Mouse (Mus musculus) lung, embryonic 15.5 days (tissue): Measurements from ENCODE around the gene Pcsk7. TPM values are rescaled to one million over a fixed set of nuclear protein-coding genes. Genes with fewer than 3 reads are reported as not detected.

Experiments
- ATAC-seq: fragments of 200-750 bp; cut with Nextera tagmentation; 2 replicates; pipeline ENCODE4 v1.8.0; 2017; ENCODE audit warnings: moderate number of reproducible peaks, borderline replicate concordance; ENCODE audit not compliant: low FRiP score, low TSS enrichment; ENCODE audit errors: extremely low read depth
- H3K27ac ChIP-seq: fragments of 300-500 bp; sonication (generic); 2 replicates; pipeline ENCODE4 v1.5.1; 2015; ENCODE audit warnings: moderate library complexity, mild to moderate bottlenecking, inconsistent platforms
- H3K27me3 ChIP-seq: fragments of 300-500 bp; sonication (generic); 2 replicates; pipeline ENCODE4 v1.6.1; 2015; ENCODE audit warnings: inconsistent platforms
- H3K36me3 ChIP-seq: fragments of 300-500 bp; sonication (generic); 2 replicates; pipeline ENCODE4 v1.6.1; 2015; ENCODE audit warnings: inconsistent platforms
- H3K4me1 ChIP-seq: fragments of 300-500 bp; sonication (generic); 2 replicates; pipeline ENCODE4 v1.6.1; 2015; ENCODE audit warnings: inconsistent platforms
- H3K4me2 ChIP-seq: fragments of 300-500 bp; sonication (generic); 2 replicates; pipeline ENCODE4 v1.6.1; 2015; ENCODE audit warnings: inconsistent platforms, mild to moderate bottlenecking, moderate library complexity
- H3K4me3 ChIP-seq: fragments of 300-500 bp; sonication (generic); 2 replicates; pipeline ENCODE4 v1.5.1; 2015; ENCODE audit warnings: mild to moderate bottlenecking, inconsistent platforms
- H3K9ac ChIP-seq: fragments of 300-500 bp; sonication (generic); 2 replicates; pipeline ENCODE4 v1.6.1; 2015; ENCODE audit warnings: inconsistent platforms
- H3K9me3 ChIP-seq: fragments of 300-500 bp; sonication (generic); 2 replicates; pipeline ENCODE4 v1.6.1; 2016; ENCODE audit warnings: inconsistent platforms
- WGBS: fragments of 180-500 bp; shearing (Covaris S2); methylation state at CpG from one replicate; pipeline ENCODE4 v1.1.7; 2015; 5-methylcytosine and 5-hydroxymethylcytosine counted together
- polyA plus RNA-seq: library from polyadenylated mRNA; unstranded; fragments of >200 nt; fragmentation: Nextera tagmentation; extraction: Ambion mirVana; gene quantifications from 2 replicates; pipeline ENCODE4 v1.2.1, GENCODE M21; 2015

The Pcsk7 gene
- polyA plus RNA-seq, 1 experiment from 2014 or later: 25.4 TPM

GRCm38 (mm10) chr9:45941329-45941888, 35.1 kb downstream of the Pcsk7 start:
- Histone ChIP-seq H3K4me2 (no peak overlapping the region), H3K27me3 (no peaks in the 10 kb centered on the region), H3K27ac (no peak overlapping the region), H3K36me3 (peaks cover 48% of the 10 kb centered on the region), H3K4me3 (no peak overlapping the region), H3K9me3 (no peaks in the 10 kb centered on the region), H3K4me1 (peaks cover 5% of the 10 kb centered on the region; the same call in 1 of the 2 replicates), H3K9ac (no peak overlapping the region)
- WGBS: 59% methylated on average over 18 of the region's 18 CpGs
- no peak for ATAC-seq

- Histone ChIP-seq H3K27ac (no peak overlapping the region), H3K9me3 (no peaks in the 10 kb centered on the region), H3K4me1 (no peaks in the 10 kb centered on the region), H3K9ac (no peak overlapping the region), H3K4me3 (no peak overlapping the region), H3K27me3 (no peaks in the 10 kb centered on the region), H3K4me2 (no peak overlapping the region), H3K36me3 (peaks cover 53% of the 10 kb centered on the region)
- 89% methylated on average over 16 of the region's 16 CpGs for WGBS
- no peak for ATAC-seq
These were observed 36.2 kb downstream of the Pcsk7 start for GRCm38 (mm10) chr9:45942464-45942863.

GRCm38 (mm10) chr9:45942916-45943315, 36.6 kb downstream of the Pcsk7 start:
- Histone ChIP-seq H3K4me2 (no peak overlapping the region), H3K27me3 (no peaks in the 10 kb centered on the region), H3K27ac (no peak overlapping the region), H3K36me3 (peaks cover 58% of the 10 kb centered on the region), H3K9ac (no peak overlapping the region), H3K4me1 (no peaks in the 10 kb centered on the region), H3K4me3 (no peak overlapping the region), H3K9me3 (no peaks in the 10 kb centered on the region)
- WGBS: 82% methylated on average over 8 of the region's 8 CpGs
- no peak for ATAC-seq

GRCm38 (mm10) chr9:45943628-45944505, 37.6 kb downstream of the Pcsk7 start:
- ATAC-seq: no peak; the same call in 1 of the 2 replicates
- H3K9ac ChIP-seq: no peak overlapping the region
- H3K9me3 ChIP-seq: no peaks in the 10 kb centered on the region
- H3K27ac ChIP-seq: no peak overlapping the region
- no peak overlapping the region for H3K4me3 ChIP-seq
- H3K36me3 ChIP-seq: peaks cover 60% of the 10 kb centered on the region
- WGBS: 84% methylated on average over 8 of the region's 8 CpGs
- no peak overlapping the region for H3K4me2 ChIP-seq
- H3K4me1 ChIP-seq: no peaks in the 10 kb centered on the region
- no peaks in the 10 kb centered on the region for H3K27me3 ChIP-seq

GRCm38 (mm10) chr9:45944506-45945400, 38.5 kb downstream of the Pcsk7 start:
- H3K27ac ChIP-seq: no peak overlapping the region
- no peaks in the 10 kb centered on the region for H3K9me3 ChIP-seq
- WGBS: 78% methylated on average over 13 of the region's 13 CpGs
- no peak overlapping the region for H3K4me2 ChIP-seq
- H3K9ac ChIP-seq: no peak overlapping the region
- H3K27me3 ChIP-seq: no peaks in the 10 kb centered on the region
- H3K36me3 ChIP-seq: peaks cover 65% of the 10 kb centered on the region
- no peak overlapping the region for H3K4me3 ChIP-seq
- no peaks in the 10 kb centered on the region for H3K4me1 ChIP-seq
- no peak for ATAC-seq

GRCm38 (mm10) chr9:45945721-45946120, 39.4 kb downstream of the Pcsk7 start:
- Histone ChIP-seq H3K4me2 (no peak overlapping the region), H3K36me3 (peaks cover 74% of the 10 kb centered on the region), H3K9me3 (no peaks in the 10 kb centered on the region), H3K27ac (no peak overlapping the region), H3K4me1 (no peaks in the 10 kb centered on the region), H3K27me3 (no peaks in the 10 kb centered on the region), H3K4me3 (no peak overlapping the region), H3K9ac (no peak overlapping the region)
- no peak for ATAC-seq
- 78% methylated on average over 13 of the region's 13 CpGs for WGBS

GRCm38 (mm10) chr9:45946182-45946871, 40.0 kb downstream of the Pcsk7 start:
- no peak overlapping the region for H3K4me3 ChIP-seq
- H3K36me3 ChIP-seq: peaks cover 74% of the 10 kb centered on the region
- WGBS: 81% methylated on average over 16 of the region's 16 CpGs
- no peak for ATAC-seq
- no peak overlapping the region for H3K9ac ChIP-seq
- no peaks in the 10 kb centered on the region for H3K27me3 ChIP-seq
- H3K4me2 ChIP-seq: no peak overlapping the region
- no peaks in the 10 kb centered on the region for H3K4me1 ChIP-seq
- H3K27ac ChIP-seq: no peak overlapping the region
- no peaks in the 10 kb centered on the region for H3K9me3 ChIP-seq

- no peaks in the 10 kb centered on the region for H3K4me1 ChIP-seq
- 85% methylated on average over 10 of the region's 10 CpGs for WGBS
- no peak overlapping the region for H3K4me2 ChIP-seq
- peaks cover 75% of the 10 kb centered on the region for H3K36me3 ChIP-seq
- H3K4me3 ChIP-seq: no peak overlapping the region
- H3K27me3 ChIP-seq: no peaks in the 10 kb centered on the region
- H3K27ac ChIP-seq: no peak overlapping the region
- H3K9ac ChIP-seq: no peak overlapping the region
- ATAC-seq: no peak
- H3K9me3 ChIP-seq: no peaks in the 10 kb centered on the region
These were observed 40.5 kb downstream of the Pcsk7 start for GRCm38 (mm10) chr9:45946872-45947183.

- 87% methylated on average over 4 of the region's 4 CpGs for WGBS
These were observed 45.8 kb downstream of the Pcsk7 start for GRCm38 (mm10) chr9:45952057-45952456.

GRCm38 (mm10) chr9:45952890-45953289, 46.6 kb downstream of the Pcsk7 start:
- Histone ChIP-seq H3K4me2 (peak overlapping the region; percentile 90), H3K27ac (no peak overlapping the region), H3K4me3 (no peak overlapping the region), H3K4me1 (peaks cover 26% of the 10 kb centered on the region), H3K36me3 (peaks cover 43% of the 10 kb centered on the region), H3K27me3 (no peaks in the 10 kb centered on the region), H3K9ac (no peak overlapping the region), H3K9me3 (no peaks in the 10 kb centered on the region)
- no peak for ATAC-seq
- WGBS: 85% methylated on average over 7 of the region's 7 CpGs

More at GRCm38 (mm10) chr9:45952057-45952456, 45.8 kb downstream of the Pcsk7 start:
- H3K27me3 ChIP-seq: no peaks in the 10 kb centered on the region
- peaks cover 26% of the 10 kb centered on the region for H3K4me1 ChIP-seq
- H3K36me3 ChIP-seq: peaks cover 49% of the 10 kb centered on the region
- H3K27ac ChIP-seq: no peak overlapping the region
- ATAC-seq: no peak
- H3K9ac ChIP-seq: no peak overlapping the region
- H3K9me3 ChIP-seq: no peaks in the 10 kb centered on the region
- H3K4me3 ChIP-seq: no peak overlapping the region
- no peak overlapping the region for H3K4me2 ChIP-seq

- peak overlapping the region; percentile 90 for H3K4me2 ChIP-seq
- peaks cover 35% of the 10 kb centered on the region for H3K36me3 ChIP-seq
- peak overlapping the region; percentile 93 for H3K9ac ChIP-seq
- H3K4me1 ChIP-seq: peaks cover 31% of the 10 kb centered on the region
- H3K27ac ChIP-seq: peak overlapping the region; percentile 88
- H3K4me3 ChIP-seq: peak overlapping the region; percentile 86
- H3K27me3 ChIP-seq: no peaks in the 10 kb centered on the region
- H3K9me3 ChIP-seq: no peaks in the 10 kb centered on the region
- no peak for ATAC-seq
- 44% methylated on average over 13 of the region's 13 CpGs for WGBS
These were observed 47.4 kb downstream of the Pcsk7 start for GRCm38 (mm10) chr9:45953511-45954293.
